Mouse (Mus musculus): ENCODE measurements around the gene Mmp14.

The Mmp14 gene

DNA sequence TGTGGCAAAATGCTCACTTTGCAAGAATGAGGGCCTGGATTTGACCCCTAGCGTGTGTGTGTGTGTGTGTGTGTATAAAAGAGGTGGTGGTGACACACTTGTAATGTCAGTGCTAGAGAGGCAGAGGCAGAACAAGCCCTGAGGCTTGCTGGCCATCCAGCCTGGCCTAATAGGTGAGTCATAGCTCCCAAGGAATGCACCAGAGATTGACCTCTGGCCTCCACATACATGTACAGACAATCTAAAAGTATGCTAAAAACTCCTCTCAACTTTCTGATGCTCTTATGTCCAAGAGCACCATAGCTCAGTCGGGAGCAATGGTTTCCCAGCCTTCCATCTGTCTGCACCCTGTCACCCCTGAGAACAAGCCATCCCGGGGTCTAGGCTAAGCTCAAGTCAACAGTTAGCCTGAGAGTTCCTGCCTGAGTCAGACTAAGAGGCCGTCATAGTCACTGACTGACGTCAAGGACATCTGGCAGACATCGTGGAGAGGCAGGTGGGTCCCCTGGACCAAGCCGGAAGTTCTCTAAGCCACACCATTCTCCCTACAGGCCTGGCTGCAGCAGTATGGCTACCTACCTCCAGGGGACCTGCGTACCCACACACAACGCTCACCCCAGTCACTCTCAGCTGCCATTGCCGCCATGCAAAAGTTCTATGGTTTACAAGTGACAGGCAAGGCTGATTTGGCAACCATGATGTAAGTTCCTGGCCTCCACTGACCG is 3.9 kb downstream of the Mmp14 start:
- peak; percentile 88 for DNase-seq

- no peak for DNase-seq
Measured at GRCm38 (mm10) chr14:54439155-54439554, 7.7 kb downstream of the Mmp14 start.

DNA sequence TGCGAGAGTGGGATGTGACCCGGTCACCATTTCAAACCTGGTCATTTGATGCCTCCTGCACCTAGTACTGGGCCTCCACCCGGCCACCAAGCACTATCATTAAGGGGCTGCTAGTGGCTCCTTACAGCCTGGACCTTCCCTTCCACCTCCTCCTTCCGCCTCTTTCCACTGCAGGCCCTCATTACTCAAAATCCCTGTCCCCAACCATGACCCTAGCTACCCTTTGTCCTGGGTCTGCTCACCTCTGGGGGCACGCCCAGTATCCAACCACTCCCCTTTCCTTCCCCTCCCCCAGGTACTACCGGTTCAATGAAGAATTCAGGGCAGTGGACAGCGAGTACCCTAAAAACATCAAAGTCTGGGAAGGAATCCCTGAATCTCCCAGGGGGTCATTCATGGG is 8.2 kb downstream of the Mmp14 start:
- DNase-seq, result peak; percentile 87

GRCm38 (mm10) chr14:54440538-54440937 is 9.1 kb downstream of the Mmp14 start:
- peak; percentile 89 for DNase-seq

DNA sequence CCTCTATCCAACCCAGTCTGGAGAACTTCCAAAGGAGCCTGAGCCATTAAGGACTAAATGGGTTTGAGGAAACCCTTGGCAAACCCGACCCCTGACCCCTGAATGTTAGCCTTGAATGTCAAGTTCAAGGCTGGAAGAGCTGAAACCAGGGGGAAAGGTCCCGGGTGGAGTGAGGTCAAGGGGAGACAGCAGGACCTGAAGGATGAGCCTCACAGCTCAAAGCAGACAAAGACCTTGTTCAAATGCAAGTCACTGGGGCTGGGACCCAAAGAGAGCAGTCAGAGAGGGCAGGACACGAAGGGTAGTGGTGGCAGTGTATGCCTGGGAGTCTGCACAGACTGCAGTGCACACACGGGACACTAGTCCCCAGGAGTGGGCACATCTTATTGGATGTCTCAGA is 10.0 kb downstream of the Mmp14 start:
- DNase-seq, result no peak

GRCm38 (mm10) chr14:54442548-54442947 is 11.1 kb downstream of the Mmp14 start:
- DNase-seq, result no peak

DNA sequence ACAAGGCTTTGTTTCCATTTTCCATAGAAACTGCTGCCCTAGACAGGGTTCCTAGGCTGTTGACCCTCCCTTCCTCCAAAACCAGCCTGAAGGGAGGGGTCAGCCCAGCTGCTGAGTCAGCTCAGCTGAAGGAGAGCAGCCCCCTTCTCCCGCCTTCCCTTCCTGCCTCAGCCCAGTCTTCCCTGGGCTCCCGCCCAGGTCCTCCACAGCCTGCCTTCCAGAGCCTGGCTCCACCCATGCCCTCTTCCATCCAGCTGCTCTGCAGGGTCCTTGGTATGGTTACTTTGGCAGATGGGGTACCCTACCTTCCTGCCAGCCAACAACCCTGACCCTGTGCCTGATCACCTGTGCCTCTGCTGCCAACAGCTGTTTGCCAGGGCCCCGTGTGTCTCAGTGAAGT is 11.8 kb downstream of the Mmp14 start:
- peak; percentile 97 for DNase-seq

DNA sequence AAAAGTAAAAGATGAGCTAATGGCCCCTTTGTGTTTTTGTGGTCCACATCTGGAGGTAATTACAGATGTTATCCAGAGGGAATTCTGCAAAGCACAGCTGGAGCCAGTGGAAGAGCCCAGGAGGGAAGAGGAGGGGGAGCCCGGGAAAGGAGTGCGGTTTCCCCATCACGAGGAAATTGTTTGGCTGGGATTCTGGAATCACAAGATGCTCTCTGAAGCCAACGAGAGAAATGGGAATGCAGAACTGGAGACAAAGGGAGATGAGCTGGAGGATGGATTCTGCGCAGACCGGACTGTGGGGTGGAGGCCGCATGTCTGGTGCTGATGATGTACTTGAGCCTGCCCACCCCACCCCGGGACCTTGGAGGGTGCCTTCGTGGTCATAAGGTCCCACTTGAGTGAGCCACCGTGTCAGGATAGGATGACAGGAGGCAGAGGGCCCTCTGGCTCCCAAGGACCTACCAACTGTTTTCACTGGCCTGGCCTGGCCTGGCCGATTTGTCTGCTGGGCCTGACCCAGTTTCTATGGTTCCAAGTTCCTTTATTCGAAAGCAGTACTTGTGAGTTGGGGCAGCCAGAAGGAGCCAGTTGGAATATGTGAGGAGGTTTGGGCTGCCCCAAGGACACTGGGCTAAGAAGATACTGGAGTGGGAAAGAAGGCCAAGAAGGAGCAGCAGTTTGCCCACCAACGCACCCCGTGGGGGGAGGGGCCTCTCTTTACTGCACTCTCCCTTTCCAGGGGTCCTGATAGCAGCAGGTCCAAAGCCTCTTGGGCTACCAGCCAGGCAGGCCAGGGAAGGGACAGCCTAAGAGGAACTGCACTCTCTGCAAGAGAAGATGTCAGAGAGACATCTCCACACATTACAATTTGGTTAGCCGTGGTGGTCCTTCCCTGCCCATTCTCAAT is 12.6 kb downstream of the Mmp14 start:
- peak; percentile 99 for DNase-seq

GRCm38 (mm10) chr14:54445476-54445875 is 14.1 kb downstream of the Mmp14 start:
- DNase-seq, result peak; percentile 90

DNA sequence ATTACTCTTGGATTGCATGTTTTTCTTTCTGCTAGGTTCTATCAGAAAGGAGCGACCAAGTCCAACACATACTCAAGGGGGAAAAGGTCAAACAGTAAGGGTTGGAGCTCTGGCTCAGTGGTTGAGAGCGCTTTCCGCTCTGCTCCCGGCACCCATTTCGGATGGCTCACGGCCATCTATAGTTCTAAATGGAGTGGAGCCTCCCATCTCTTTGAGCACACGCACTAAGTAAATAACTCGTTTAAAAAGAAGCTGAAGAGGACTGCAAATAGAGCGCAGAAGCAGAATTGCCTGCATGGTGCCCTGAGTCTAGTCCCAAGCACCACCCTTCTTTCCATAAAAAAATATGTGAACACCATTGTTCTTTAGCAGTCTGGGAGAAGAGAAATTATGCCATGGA is 22.2 kb downstream of the Mmp14 start:
- no peak for DNase-seq

DNA sequence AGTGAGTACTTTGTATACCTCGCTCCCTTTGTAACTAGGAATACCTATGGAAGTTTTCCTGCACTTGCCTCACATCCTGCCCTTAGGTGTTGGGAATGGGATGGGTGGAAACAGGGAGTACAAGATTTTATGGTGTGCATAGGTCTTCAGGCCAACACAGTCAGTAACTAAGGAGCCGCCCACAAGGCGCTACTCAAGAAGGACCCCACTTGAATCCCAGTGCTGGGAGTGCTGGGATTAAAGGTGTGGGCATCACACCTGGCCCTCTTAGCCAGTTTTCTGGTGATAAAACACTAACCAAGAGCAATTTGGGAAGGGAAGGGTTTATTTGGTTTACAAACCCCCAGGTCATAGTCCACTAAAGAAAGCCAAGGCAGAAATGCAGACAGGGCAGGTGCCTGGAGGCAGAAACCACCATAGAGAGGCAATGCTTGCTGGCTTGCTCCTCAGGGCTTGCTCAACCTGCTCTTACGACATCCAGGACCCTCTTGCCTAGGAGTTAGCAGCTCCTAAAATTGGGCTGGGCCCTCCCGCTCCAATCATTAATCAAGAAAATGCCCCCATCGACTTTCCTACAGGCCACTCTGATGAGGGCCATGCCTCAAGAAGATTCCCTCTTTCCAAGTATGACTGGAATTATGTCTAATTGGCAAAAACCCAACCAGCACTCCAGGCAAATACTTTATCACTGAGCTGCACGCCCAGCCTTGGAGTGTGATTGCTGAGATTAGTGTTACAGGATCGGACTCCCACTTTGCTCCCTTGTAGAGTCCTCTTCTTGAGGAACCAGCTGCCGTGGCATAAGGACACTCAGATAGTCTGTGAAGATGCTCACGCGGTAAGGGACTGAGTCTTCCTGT is 23.5 kb downstream of the Mmp14 start:
- no peak for DNase-seq

GRCm38 (mm10) chr14:54457907-54458569 is 26.6 kb downstream of the Mmp14 start:
- no peak for DNase-seq

GRCm38 (mm10) chr14:54462146-54462545 is 30.7 kb downstream of the Mmp14 start:
- no peak for DNase-seq

- no peak for DNase-seq
Measured at GRCm38 (mm10) chr14:54463108-54463958, 31.9 kb downstream of the Mmp14 start.

- peak; percentile 99 for DNase-seq
Measured at GRCm38 (mm10) chr14:54463959-54464292, 32.5 kb downstream of the Mmp14 start, which contains the start of gene Lrp10. TSS of gene Lrp10 (plus strand) at chr14:54464137.

GRCm38 (mm10) chr14:54464293-54465005 is 33.0 kb downstream of the Mmp14 start:
- peak; percentile 98 for DNase-seq

DNA sequence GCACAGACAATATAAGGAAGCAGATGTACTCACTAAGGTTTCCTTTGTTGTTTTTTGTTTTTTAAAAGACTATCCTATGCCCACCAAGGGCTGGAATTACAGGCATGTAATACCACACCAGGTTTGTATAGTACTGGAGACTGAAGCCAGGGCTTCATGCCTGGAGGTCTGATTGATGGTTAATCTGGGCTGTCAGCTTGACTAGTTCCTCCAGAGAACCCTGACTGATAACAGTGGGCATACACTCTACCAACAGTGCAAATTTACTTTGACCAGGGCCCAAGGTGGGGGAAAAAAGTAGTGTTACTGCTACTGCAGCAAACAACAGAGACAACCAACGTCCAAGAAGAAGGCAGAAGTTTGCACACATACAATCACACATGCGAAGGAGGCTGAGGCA is 40.1 kb downstream of the Mmp14 start:
- DNase-seq, result peak; percentile 40

- DNase-seq, result peak; percentile 73
Measured at GRCm38 (mm10) chr14:54472671-54473070, 41.3 kb downstream of the Mmp14 start.

DNA sequence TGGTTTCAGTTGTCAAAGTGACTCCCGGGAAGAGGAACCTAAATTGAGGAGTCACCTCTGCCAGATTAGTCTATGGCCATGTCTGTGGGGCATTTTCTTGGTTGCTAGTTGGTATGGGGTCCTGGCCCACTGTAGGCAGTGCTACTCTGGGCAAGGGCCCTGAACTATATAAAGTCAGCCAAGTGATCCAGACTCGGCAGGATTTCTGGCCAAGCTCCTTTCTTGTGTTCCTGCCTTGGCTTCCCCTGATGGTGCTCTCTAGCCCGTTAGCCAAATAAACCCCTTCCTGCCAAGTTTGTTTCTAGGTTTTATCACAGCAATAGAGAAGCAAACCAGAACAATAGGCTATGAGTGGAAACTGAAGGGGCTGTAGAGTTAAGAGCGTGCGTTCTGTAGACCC is 43.3 kb downstream of the Mmp14 start:
- DNase-seq, result peak; percentile 41

- peak; percentile 92 for DNase-seq
Measured at GRCm38 (mm10) chr14:54475941-54476844, 44.8 kb downstream of the Mmp14 start, which contains the start of gene Rem2. TSS of gene Rem2 (plus strand) at chr14:54476100.

Data from heart, adult 11 months (tissue).